Mouse (Mus musculus) thymus, adult 2 months (tissue): ENCODE data around the gene Lman1l.

Experiments used
- CTCF ChIP-seq: fragments of 200-500 bp; IDR thresholded peaks from 2 replicates; pipeline ENCODE4 v1.5.1; 2012; ENCODE audit warnings: mild to moderate bottlenecking, control low read depth, low read length, moderate library complexity, borderline replicate concordance; ENCODE audit not compliant: control insufficient read depth, poor library complexity, insufficient read depth; ENCODE audit errors: extremely low read depth
- POLR2A ChIP-seq: fragments of 200-500 bp; IDR thresholded peaks from 2 replicates; pipeline ENCODE4 v1.6.1; 2012; ENCODE audit warnings: mild to moderate bottlenecking, low read length, control low read depth, moderate library complexity; ENCODE audit not compliant: control insufficient read depth, poor library complexity, insufficient read depth; ENCODE audit errors: extremely low read depth

- TF ChIP-seq CTCF (no peak), POLR2A (no peak)
Measured at GRCm38 (mm10) chr9:57612587-57612986, 8.0 kb downstream of the Lman1l start.
